Mouse (Mus musculus) brain, embryonic 18.5 days (tissue): ENCODE measurements around the gene Leng1.
A peak's percentile ranks its signal among the peaks of the same experiment; 100 is the strongest.

Source experiments
- DNase-seq: peaks from one replicate; pipeline ENCODE4 v3.0.0-alpha.2; 2012; ENCODE audit warnings: low read depth, low spot score

Gene Leng1

DNA sequence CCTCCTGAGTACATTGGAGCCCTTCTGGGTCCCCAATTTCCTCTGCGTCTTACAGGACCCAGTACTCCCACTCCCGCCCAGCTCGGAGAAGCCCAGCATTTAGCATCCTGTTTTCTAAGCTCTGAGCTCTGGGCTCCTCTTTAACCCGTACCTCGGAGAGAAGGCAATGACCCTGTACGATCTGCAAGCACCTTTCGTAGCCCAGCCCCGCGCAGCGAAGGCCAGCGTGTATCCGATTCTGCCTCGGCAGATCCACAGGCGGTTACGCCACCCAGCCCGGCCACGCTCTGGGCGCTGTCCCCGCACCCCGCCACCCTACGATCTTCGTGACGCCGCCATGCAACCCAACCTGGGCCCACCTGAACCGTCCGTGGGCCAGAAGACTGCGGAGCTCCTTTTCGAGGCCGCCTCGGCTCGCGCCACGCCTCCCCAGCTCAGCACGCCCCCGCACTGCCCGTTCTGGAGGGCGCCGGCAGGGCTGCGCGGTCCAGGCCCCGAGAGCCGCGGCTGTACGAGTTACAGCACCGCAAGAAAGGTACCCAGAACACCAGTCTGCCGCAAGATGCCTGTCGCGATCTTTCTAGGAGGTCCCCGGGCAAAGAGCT is 26.8 kb upstream of the Leng1 start, which contains the start of gene Tsen34:
TSS of gene Tsen34 (plus strand) at position 482 of the 605 bp plus-strand sequence.
- no peak for DNase-seq

DNA sequence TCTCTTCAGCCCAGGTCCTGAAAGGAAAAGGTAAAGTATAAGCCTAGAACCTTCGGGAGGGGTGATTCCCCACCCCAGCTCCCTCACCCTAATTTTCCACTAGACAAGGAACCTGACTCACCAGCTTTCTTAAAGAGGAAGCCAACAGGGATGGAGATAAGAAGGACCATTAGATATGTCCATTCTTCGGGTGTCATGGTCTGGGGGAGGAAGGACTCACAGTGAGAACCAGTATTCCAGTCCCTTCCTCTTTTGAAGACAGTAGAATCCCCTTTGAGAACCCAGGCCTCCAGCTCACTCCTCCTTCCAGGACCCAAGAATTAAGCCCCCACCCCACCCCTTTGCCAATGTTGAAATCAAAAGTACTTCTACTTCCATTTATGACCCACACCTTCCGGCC is 26.3 kb upstream of the Leng1 start:
- no peak for DNase-seq

GRCm38 (mm10) chr7:3685400-3686187 is 20.0 kb upstream of the Leng1 start:
- DNase-seq, result no peak

DNA sequence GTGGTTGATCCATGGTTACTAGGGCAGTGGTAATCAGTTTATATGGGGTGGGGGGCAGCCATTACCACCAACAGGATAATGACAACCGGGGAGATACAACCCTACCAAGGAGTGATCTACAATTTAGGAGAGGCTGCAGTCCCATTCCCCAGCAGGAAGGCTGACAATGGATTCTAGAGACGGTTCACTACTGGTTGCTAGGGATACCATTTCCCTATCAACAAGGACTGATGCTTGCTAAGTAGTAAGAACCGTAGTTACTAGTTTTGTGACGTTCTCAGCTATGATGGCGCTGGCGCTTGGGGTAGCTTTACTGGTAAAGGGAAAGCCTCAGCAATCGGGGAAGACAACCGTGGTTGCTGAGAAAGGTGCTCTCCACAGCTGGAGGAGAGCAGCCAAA is 19.1 kb upstream of the Leng1 start:
- no peak for DNase-seq

GRCm38 (mm10) chr7:3683908-3684550 is 18.4 kb upstream of the Leng1 start:
- DNase-seq, result no peak

GRCm38 (mm10) chr7:3677342-3677741 is 11.7 kb upstream of the Leng1 start, which contains the start of gene Tmc4:
Gene Tmc4 (minus strand): TSS chr7:3677553.
- DNase-seq, result no peak

DNA sequence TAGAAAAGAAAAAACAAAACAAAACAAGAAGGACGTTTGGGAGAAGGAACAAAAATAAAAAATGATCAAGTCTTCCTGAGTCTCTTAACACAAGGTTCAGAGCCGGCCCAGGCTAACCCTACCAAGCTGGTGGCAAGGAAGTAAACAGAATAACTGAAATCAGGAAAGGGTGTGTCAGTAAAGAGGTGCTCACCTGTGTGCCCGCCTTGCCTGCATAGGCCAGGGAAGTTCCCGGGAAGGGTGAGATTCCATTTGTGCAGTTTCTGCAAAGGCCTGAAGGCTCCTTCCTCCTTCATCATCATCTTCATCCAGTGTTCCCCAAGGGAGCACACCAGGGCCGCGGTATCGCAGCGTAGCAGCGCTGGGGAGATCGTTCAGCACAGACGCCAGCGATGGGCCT is 10.7 kb upstream of the Leng1 start:
- DNase-seq, result no peak

DNA sequence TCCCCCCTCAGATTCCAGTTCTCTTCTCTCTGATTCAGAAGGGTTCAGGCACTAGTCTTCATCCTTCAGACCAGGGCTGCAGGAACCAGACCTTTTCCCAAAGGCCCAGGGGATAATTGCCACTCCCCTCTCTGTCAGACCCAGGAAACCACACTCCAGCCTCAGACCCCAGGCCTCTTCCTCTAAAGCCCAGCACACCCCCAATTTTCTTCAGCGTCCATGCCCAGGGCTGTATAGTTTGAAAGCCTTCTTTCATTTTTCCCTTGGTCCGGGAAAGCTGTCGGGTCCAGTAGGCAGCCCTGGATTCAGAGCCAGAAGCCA is 9.5 kb upstream of the Leng1 start:
- DNase-seq, result no peak

DNA sequence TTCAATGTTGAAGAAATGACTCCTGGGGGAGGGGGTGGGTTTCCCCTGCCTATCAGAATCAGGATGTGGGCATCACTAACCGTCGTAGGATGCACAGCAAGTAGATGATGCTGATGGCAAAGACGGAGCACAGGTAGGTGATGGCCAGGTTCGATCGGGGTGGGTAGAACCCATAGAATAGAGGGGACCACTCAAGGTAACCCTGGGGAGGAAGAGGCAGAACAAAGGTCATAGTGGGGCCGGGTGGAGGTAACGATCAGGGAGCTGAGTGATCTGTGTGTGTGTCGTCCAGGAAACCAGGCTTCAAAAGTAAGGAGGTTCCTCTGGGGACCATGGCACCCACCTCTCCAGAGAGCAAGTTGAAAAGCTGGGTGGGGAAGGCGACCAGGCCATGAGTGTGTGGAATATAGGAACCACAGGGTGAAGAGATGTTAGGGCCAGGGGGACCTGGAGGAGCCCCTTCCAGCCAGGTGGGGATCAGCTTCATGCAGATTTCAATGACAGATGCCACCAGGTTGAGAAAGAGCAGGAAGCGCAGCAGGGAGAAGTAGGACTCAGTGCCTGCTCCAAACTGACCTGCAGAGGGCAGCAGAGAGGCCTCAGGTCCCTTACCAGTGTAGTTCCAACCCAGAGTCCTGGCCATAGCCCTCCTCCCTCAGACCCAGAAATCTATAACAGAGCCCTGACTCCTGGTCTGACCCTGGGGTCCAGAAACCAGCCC is 9.0 kb upstream of the Leng1 start:
- DNase-seq, result no peak

- no peak for DNase-seq
Observed at GRCm38 (mm10) chr7:3666921-3667391, 1.3 kb upstream of the Leng1 start.

GRCm38 (mm10) chr7:3664524-3665214 is 971 bp downstream of the Leng1 start:
- no peak for DNase-seq

- DNase-seq, result no peak
Observed at GRCm38 (mm10) chr7:3658578-3658977, 7.1 kb downstream of the Leng1 start.

GRCm38 (mm10) chr7:3656966-3657365 is 8.7 kb downstream of the Leng1 start:
- no peak for DNase-seq

DNA sequence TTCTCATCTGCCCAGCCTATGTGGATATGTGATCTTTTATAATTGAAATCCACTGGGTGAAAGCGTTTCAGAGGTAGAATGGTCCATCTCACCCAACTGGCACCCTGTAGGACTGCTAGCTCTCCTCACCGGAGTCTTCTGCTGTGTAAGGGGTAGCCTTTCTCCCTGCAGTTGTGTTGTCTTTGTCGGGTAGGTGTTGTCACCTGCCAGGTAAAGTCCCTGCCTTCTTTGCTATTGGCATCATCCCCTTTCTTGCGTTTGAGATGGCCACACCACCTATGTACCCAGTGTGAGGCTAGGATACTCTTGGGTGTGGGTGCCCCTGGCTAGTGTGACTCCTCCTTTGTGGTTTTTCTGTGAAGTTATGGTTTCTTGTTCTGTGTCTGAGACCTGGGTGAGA is 19.0 kb downstream of the Leng1 start:
- DNase-seq, result no peak

DNA sequence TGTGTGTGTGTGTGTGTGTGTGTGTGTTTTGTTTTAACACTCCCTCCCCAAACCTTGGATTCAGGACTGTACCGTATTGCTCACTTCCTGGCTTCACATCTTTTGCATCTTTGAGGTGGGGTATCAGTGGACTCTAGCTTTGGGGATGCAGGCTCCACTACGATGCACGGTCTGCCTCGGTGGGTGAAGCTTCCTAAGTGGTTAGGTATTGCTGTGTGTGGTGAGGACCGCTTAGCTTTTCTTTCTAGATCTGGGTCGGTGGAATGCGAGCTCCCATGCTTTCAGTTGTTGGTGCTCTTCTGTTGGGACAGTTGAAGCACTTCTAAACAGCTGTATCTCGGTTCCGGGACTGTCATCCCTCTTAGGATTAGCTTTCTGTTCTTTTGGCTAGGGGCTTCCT is 19.5 kb downstream of the Leng1 start:
- DNase-seq, result no peak

DNA sequence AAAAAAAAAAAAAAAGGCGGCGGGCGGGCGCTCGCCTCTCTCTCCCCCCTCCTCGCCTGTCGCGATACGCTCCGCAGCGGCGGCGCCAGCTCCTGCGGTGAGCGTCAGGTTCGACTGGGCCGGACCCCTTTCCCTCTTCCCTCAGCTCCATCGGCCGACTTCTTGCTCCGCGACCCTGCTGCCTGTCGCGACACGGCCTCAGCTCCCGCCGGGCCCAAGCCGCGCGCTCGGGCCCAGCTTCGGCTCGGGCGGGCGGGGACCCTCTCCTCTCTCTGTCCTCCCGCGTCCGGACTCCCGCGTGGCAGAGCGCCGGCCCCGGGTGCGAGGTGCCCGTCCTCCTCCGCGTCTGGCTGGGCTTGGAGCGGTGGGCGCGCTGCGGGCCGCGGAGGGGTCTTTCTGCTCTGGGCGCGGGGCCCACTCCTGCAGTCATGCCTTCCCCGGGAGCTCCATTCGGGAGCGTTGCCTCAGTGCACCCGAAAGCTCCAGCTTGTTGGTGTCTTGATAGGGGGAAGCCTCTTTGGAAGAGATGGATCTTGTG is 20.1 kb downstream of the Leng1 start:
- no peak for DNase-seq

GRCm38 (mm10) chr7:3644672-3645487 is 20.8 kb downstream of the Leng1 start, which contains the start of gene Cnot3:
Gene Cnot3 (plus strand): TSS chr7:3645268.
- DNase-seq, result peak; percentile 100

DNA sequence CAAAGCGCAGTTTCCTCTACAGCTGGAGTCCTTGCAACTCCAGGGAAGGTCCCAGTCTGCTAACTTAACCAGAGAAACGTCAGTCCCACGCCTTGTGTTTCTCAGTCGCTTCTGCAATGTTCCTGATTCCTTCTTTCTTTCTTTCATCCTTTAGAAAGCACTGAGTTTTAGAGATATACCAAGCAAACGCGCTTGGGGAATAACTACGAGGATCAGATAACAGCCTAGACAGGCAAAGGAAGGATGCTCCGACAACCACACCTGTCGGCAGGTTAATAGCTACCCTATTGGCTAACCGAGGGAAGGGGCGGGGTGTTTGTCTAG is 21.3 kb downstream of the Leng1 start:
- no peak for DNase-seq

DNA sequence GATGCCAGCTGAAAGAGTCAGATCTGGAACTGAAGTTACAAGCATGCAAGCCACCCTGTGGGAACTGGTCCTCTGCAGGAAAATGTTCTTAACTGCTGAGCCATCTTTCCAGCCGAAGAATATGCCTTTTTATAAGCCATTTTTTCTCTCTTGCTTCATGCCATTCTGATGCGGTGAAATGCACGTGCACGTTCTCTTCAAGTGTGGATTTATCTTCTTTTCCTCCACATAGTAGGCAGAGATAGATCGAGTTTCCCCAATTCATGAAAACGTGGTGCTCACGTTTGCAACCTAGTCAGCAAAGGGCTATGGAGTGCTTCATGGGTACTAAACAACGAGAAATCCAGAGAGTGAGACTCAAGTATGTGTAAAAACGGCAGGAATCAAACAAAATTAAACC is 21.8 kb downstream of the Leng1 start:
- no peak for DNase-seq

- DNase-seq, result no peak
Observed at GRCm38 (mm10) chr7:3643412-3643811, 22.2 kb downstream of the Leng1 start.

DNA sequence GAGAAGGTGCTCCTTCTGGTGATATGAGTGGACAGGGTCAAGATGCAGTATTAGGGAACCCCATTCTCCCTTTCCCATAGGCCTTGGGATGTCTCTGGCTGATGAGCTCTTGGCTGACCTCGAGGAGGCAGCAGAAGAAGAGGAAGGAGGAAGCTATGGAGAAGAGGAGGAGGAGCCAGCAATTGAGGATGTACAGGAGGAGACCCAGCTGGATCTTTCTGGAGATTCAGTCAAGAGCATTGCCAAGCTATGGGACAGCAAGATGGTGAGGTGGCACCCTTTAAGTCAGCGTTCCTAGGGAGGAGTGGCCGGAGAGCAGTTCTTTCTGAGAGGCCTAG is 35.2 kb downstream of the Leng1 start:
- DNase-seq, result no peak
